8 mouse cellular contexts compared by ENCODE assay signal in genomic region chr12:108004701-108005487, GRCm38 (mm10). TPM values are rescaled to one million over a fixed set of nuclear protein-coding genes. Genes with fewer than 3 reads are reported as not detected.
DNase-seq lines count a peak whose midpoint lies in the region; ATAC-seq lines count a peak whose summit lies in the region.

No protein-coding gene starts in this region.

- H3K9me3 ChIP-seq in lung, embryonic 16.5 days (ENCODE audit: control insufficient read depth, low read length) = no peaks in the 10 kb centered on the region
- H3K9me3 ChIP-seq in forebrain, embryonic 16.5 days (ENCODE audit: control insufficient read depth, low read length) = no peaks in the 10 kb centered on the region
- no peaks in the 10 kb centered on the region for H3K9me3 ChIP-seq in midbrain, embryonic 10.5 days (replicated peaks)

- peaks cover 65% of the 10 kb centered on the region for H3K27me3 ChIP-seq in lung, embryonic 16.5 days (ENCODE audit: control insufficient read depth, insufficient read depth, low read depth, low read length)
- no peaks in the 10 kb centered on the region for H3K27me3 ChIP-seq in forebrain, embryonic 16.5 days (replicated peaks; ENCODE audit: control insufficient read depth, insufficient read depth, low read length)
- peaks cover 76% of the 10 kb centered on the region for H3K27me3 ChIP-seq in midbrain, embryonic 10.5 days (ENCODE audit: low read depth, poor library complexity, severe bottlenecking)

- WGBS in lung, embryonic 16.5 days = under 1% methylated on average over 43 of the region's 43 CpGs
- WGBS in forebrain, embryonic 16.5 days = 2% methylated on average over 42 of the region's 43 CpGs
- under 1% methylated on average over 43 of the region's 43 CpGs for WGBS in midbrain, embryonic 10.5 days

- H3K4me3 ChIP-seq in lung, embryonic 16.5 days (ENCODE audit: low read length) = peak overlapping the region; percentile 81
- peak overlapping the region; percentile 81 for H3K4me3 ChIP-seq in forebrain, embryonic 16.5 days (replicated peaks; ENCODE audit: low read length)
- H3K4me3 ChIP-seq in midbrain, embryonic 10.5 days = peak overlapping the region; percentile 86

- no peak for DNase-seq in lung, postnatal 14 days
- DNase-seq in midbrain, embryonic 10.5 days (ENCODE audit: low spot score) = peak; percentile 77
- peak; percentile 47 for DNase-seq in thymus, postnatal 10 days (ENCODE audit: low spot score in 2 of 2)
- DNase-seq in cerebellum, adult 11 months = no peak
- DNase-seq in heart, postnatal 25 days (ENCODE audit: low spot score) = no peak

- ATAC-seq in lung, embryonic 16.5 days (ENCODE audit: low read depth) = no peak; the same call in 1 of the 2 replicates
- no peak for ATAC-seq in forebrain, embryonic 16.5 days
- ATAC-seq in erythroid progenitor cell, adult 5-6 weeks (replicated peaks; ENCODE audit: low FRiP score, poor library complexity, severe bottlenecking) = no peak

- peak overlapping the region; percentile 99 for H3K4me2 ChIP-seq in lung, embryonic 16.5 days (ENCODE audit: low read depth, low read length)
- peak overlapping the region; percentile 72 for H3K4me2 ChIP-seq in forebrain, embryonic 16.5 days (ENCODE audit: low read length)

- no peak overlapping the region for H3K27ac ChIP-seq in lung, embryonic 16.5 days (ENCODE audit: low read length)
- H3K27ac ChIP-seq in forebrain, embryonic 16.5 days (ENCODE audit: low read length) = peak overlapping the region; percentile 79
- peak overlapping the region; percentile 96 for H3K27ac ChIP-seq in midbrain, embryonic 10.5 days (replicated peaks)

- no peaks in the 10 kb centered on the region for H3K36me3 ChIP-seq in lung, embryonic 16.5 days (ENCODE audit: control insufficient read depth, insufficient read depth, low read length)
- no peaks in the 10 kb centered on the region for H3K36me3 ChIP-seq in forebrain, embryonic 16.5 days (ENCODE audit: control insufficient read depth, insufficient read depth)
- no peaks in the 10 kb centered on the region for H3K36me3 ChIP-seq in midbrain, embryonic 10.5 days

- intact Hi-C loops in heart, postnatal 25 days (cut with DNase I) = no loop called here

- H3K9ac ChIP-seq in lung, embryonic 16.5 days (ENCODE audit: low read length) = peak overlapping the region; percentile 52
- peak overlapping the region; percentile 65 for H3K9ac ChIP-seq in forebrain, embryonic 16.5 days (replicated peaks; ENCODE audit: low read depth, low read length)

- H3K4me1 ChIP-seq in lung, embryonic 16.5 days (replicated peaks; ENCODE audit: control insufficient read depth, insufficient read depth, low read length) = peaks cover 20% of the 10 kb centered on the region
- H3K4me1 ChIP-seq in forebrain, embryonic 16.5 days (replicated peaks; ENCODE audit: control insufficient read depth, insufficient read depth, low read length) = peaks cover 33% of the 10 kb centered on the region
- peaks cover 50% of the 10 kb centered on the region for H3K4me1 ChIP-seq in midbrain, embryonic 10.5 days

RNA-seq across cellular contexts. Expression of gene Bcl11b, which starts 1.5 kb away (rescaled TPM):
- 2.1 and 2.8 TPM in 2 replicates for polyA plus RNA-seq in lung, embryonic 16.5 days (2015; fragmentation: Nextera tagmentation; extraction: Ambion mirVana)
- polyA plus RNA-seq in forebrain, embryonic 16.5 days (2015; fragmentation: Nextera tagmentation; extraction: Ambion mirVana) = 81.4 and 87.9 TPM in 2 replicates
- 2.5 and 3.9 TPM in 2 replicates for polyA plus RNA-seq in midbrain, embryonic 10.5 days (2016; fragmentation: Nextera tagmentation; extraction: Ambion mirVana)
- 0.72 and 1.3 TPM in 2 replicates for total RNA-seq in erythroid progenitor cell, adult 5-6 weeks (2015; ENCODE audit: low replicate concordance)
- 0.38 and 1.3 TPM in 2 replicates for total RNA-seq in erythroid progenitor cell, adult 5-6 weeks (2017; ENCODE audit: low replicate concordance)
- 1 to 10 TPM; 1.1 to 1.6 TPM for total RNA-seq in heart, postnatal 25 days (2021)

Comparison
In these comparisons a context has a peak if more than half of its experiments do, and no peak if none do; other contexts are left out.
1. DNase-seq: peak in midbrain, embryonic 10.5 days (single experiment) and thymus, postnatal 10 days (2 of 2); none in lung, postnatal 14 days (single experiment), cerebellum, adult 11 months (single experiment) and heart, postnatal 25 days (single experiment).
2. RNA of gene Bcl11b, which starts 1.5 kb away (polyA plus RNA-seq): 81.4 to 87.9 TPM in forebrain, embryonic 16.5 days; 2.5 to 3.9 TPM in midbrain, embryonic 10.5 days and 2.1 to 2.8 TPM in lung, embryonic 16.5 days; every median in the first group is over 10 times any median in the second.
3. Peak in every context shown above with its lines, with median percentiles within 50 percentile points of each other: H3K4me3 ChIP-seq.